Mouse (Mus musculus) lung, adult 2 months (tissue): ENCODE measurements around the gene Dtx1.

Source experiments
- CTCF ChIP-seq: fragments of 200-500 bp; IDR thresholded peaks from 2 replicates; pipeline ENCODE4 v1.5.1; 2011; ENCODE audit warnings: mild to moderate bottlenecking, low read length, control low read depth; ENCODE audit not compliant: insufficient read depth
- POLR2A ChIP-seq: fragments of 200-500 bp; IDR thresholded peaks from 2 replicates; pipeline ENCODE4 v1.6.1; 2011; ENCODE audit warnings: low read depth, mild to moderate bottlenecking, control low read depth, low read length, borderline replicate concordance; ENCODE audit errors: extremely low read depth

DNA sequence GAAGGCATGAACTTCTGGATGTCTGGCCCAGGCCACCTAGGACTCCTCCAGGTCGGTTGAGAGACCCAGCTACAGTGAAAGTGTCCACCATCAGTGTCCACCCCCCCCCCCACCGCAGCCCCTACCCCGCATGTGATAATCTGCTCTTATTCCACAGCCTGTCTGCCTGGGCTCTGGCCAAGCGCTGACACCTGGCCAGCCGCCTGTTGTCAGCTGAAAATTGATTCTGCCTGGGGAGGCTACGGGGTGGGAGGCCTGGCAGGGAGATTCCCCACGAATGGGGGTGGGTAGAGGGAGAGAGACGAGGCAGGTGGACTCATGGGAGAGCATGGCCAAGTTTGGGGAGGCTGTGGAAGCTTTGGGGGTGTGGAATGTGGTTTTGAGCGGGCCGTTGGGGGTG is 5.4 kb upstream of the Dtx1 start:
- TF ChIP-seq CTCF = no peak
- TF ChIP-seq POLR2A = no peak
